Mouse (Mus musculus) forebrain, embryonic 11.5 days (tissue): ENCODE measurements around the gene Mob1a. TPM values are rescaled to one million over a fixed set of nuclear protein-coding genes. Genes with fewer than 3 reads are reported as not detected.

ENCODE experiments used
- ATAC-seq: fragments of 200-750 bp; cut with Nextera tagmentation; replicated peaks from 2 replicates; pipeline ENCODE4 v1.8.0; 2017; ENCODE audit warnings: moderate TSS enrichment; ENCODE audit not compliant: low FRiP score
- DNase-seq: peaks from one replicate; pipeline ENCODE4 v3.0.0-alpha.2; 2017; ENCODE audit warnings: low spot score
- H3K27ac ChIP-seq: fragments of 300-500 bp; sonication (generic); 2 replicates; pipeline ENCODE4 v1.5.1; 2014; ENCODE audit warnings: low read depth, low read length
- H3K27me3 ChIP-seq: fragments of 300-500 bp; sonication (generic); 2 replicates; pipeline ENCODE4 v1.6.1; 2014; ENCODE audit warnings: mild to moderate bottlenecking, low read length, mixed read lengths; ENCODE audit not compliant: control insufficient read depth, insufficient read depth
- H3K36me3 ChIP-seq: fragments of 300-500 bp; sonication (generic); 2 replicates; pipeline ENCODE4 v1.6.1; 2014; ENCODE audit warnings: mild to moderate bottlenecking, low read length, moderate library complexity, mixed read lengths; ENCODE audit not compliant: control insufficient read depth, insufficient read depth
- H3K4me1 ChIP-seq: fragments of 300-500 bp; sonication (generic); replicated peaks from 2 replicates; pipeline ENCODE4 v1.6.1; 2014; ENCODE audit warnings: low read length, mixed read lengths; ENCODE audit not compliant: control insufficient read depth, insufficient read depth
- H3K4me2 ChIP-seq: fragments of 300-500 bp; sonication (generic); 2 replicates; pipeline ENCODE4 v1.6.1; 2014; ENCODE audit warnings: low read depth, mild to moderate bottlenecking, low read length, moderate library complexity, mixed read lengths; ENCODE audit not compliant: severe bottlenecking
- H3K4me3 ChIP-seq: fragments of 300-500 bp; sonication (generic); 2 replicates; pipeline ENCODE4 v1.5.1; 2014; ENCODE audit warnings: low read depth, low read length
- H3K9ac ChIP-seq: fragments of 300-500 bp; sonication (generic); 2 replicates; pipeline ENCODE4 v1.6.1; 2014; ENCODE audit warnings: low read length
- H3K9me3 ChIP-seq: fragments of 300-500 bp; sonication (generic); 2 replicates; pipeline ENCODE4 v1.6.1; 2016; ENCODE audit warnings: low read length, mixed read lengths; ENCODE audit not compliant: control insufficient read depth
- WGBS: fragments of 180-500 bp; shearing (Covaris S2); extraction: QIAGEN DNeasy Blood & Tissue Kit; methylation state at CpG from one replicate; pipeline ENCODE4 v1.1.7; 2014; 5-methylcytosine and 5-hydroxymethylcytosine counted together
- polyA plus RNA-seq: library from polyadenylated mRNA; unstranded; fragments of >200 nt; fragmentation: Nextera tagmentation; extraction: Ambion mirVana; gene quantifications from 2 replicates; pipeline ENCODE4 v1.2.1, GENCODE M21; 2014

Mob1a gene
- polyA plus RNA-seq, 1 experiment from 2014 or later, result 69.7 TPM

DNA sequence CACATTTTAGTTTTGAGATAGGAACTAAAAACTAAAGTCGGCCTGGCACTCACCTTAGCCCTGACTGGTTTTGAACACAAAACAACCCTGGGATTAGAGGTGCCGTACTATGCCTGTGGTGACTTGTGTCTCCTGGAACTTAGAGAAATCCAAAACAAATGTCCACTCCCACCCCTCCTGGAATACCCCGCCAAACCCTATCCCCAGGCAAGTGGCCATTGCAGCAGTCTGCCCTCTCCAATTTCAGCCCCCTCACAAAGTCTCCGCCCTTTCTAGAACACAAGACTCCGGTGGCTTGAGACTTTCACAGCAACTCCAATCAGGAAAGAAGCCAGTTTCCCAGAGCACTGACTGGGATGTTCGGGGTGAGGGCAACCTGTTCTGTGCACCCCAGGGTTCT lies 23.1 kb downstream of the Mob1a start, which contains the start of gene Bola3:
Gene Bola3 (plus strand): TSS at position 275 of the 400 bp plus-strand sequence.
- peak within 1 kb of the TSS; percentile 82 for H3K4me3 ChIP-seq
- DNase-seq, result no peak
- no peaks in the 10 kb centered on the region for H3K36me3 ChIP-seq
- peak within 1 kb of the TSS; percentile 95 for H3K9ac ChIP-seq
- peak; percentile 65; the same call in 1 of the 2 replicates for ATAC-seq
- H3K27me3 ChIP-seq, result no peaks in the 10 kb centered on the region
- peaks cover 8% of the 10 kb centered on the region for H3K4me1 ChIP-seq
- WGBS, result 31% methylated on average over 6 of the region's 6 CpGs
- H3K27ac ChIP-seq, result no peak within 1 kb of the TSS
- H3K4me2 ChIP-seq, result peak within 1 kb of the TSS; percentile 88
- H3K9me3 ChIP-seq, result no peaks in the 10 kb centered on the region

DNA sequence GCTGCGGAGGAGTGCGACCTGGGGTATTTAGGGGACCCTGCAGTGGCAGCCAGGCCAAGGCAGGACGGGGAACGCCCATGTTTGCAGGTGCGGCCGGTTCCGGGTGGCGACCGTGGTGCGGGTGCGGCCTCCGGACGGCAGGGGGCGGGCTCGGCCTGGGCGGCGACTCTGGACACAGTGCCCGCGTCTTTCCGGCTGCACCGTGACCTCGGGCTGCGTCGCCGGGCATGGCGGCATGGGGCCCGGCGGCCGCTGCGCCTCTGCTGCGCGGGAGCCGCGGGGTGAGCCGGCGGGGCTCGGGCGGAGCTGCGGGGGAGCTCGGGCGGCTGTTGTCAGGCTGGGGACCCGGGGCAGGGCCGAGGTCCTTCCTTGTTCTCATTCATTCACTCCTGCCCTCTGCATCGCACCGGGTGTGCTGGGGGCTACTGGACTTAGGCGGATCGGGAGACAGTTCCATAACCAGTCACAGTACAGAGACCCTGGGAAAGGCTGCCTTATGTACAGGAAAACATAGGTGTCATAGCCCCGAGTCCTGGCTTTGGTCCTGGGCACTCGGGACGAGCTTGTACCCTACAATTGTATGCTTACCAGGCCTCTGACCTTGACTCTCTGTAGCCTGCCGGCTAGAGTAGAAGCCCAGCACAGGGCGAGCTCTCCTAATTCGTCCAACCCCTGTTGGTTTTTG lies 23.6 kb downstream of the Mob1a start:
- no peaks in the 10 kb centered on the region for H3K36me3 ChIP-seq
- peak overlapping the region; percentile 95 for H3K9ac ChIP-seq
- H3K27ac ChIP-seq, result no peak overlapping the region
- H3K4me1 ChIP-seq, result peaks cover 8% of the 10 kb centered on the region
- H3K4me2 ChIP-seq, result peak overlapping the region; percentile 88
- no peaks in the 10 kb centered on the region for H3K9me3 ChIP-seq
- DNase-seq (peak; percentile 96), ATAC-seq (peak; percentile 95)
- under 1% methylated on average over 50 of the region's 53 CpGs for WGBS
- peak overlapping the region; percentile 82 for H3K4me3 ChIP-seq
- no peaks in the 10 kb centered on the region for H3K27me3 ChIP-seq

DNA sequence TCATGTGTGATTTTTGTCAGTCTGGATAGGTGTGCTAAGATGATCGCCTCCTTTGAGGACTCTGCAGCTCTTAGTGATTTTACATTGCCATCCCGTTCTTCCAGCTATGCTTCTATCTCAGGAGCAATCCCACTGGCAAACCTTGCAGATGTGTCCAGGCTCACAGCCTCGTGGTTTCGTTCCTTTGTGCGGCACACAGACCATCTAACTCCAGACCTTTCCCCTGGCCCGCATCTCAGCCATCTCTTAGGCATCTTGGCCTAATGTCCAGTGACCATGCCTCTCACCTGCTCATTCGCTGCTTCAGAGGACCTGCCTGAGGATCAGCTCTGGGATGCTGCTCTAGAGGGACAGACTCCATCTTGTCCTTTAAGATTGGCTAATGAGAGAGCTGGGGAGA lies 24.4 kb downstream of the Mob1a start:
- DNase-seq (no peak), ATAC-seq (no peak)
- no peaks in the 10 kb centered on the region for H3K36me3 ChIP-seq
- peak overlapping the region; percentile 82 for H3K4me3 ChIP-seq
- WGBS, result 88% methylated on average over 7 of the region's 7 CpGs
- H3K4me1 ChIP-seq, result peaks cover 8% of the 10 kb centered on the region
- H3K27me3 ChIP-seq, result no peaks in the 10 kb centered on the region
- H3K27ac ChIP-seq, result no peak overlapping the region
- H3K9me3 ChIP-seq, result no peaks in the 10 kb centered on the region
- H3K9ac ChIP-seq, result peak overlapping the region; percentile 95
- peak overlapping the region; percentile 88 for H3K4me2 ChIP-seq

DNA sequence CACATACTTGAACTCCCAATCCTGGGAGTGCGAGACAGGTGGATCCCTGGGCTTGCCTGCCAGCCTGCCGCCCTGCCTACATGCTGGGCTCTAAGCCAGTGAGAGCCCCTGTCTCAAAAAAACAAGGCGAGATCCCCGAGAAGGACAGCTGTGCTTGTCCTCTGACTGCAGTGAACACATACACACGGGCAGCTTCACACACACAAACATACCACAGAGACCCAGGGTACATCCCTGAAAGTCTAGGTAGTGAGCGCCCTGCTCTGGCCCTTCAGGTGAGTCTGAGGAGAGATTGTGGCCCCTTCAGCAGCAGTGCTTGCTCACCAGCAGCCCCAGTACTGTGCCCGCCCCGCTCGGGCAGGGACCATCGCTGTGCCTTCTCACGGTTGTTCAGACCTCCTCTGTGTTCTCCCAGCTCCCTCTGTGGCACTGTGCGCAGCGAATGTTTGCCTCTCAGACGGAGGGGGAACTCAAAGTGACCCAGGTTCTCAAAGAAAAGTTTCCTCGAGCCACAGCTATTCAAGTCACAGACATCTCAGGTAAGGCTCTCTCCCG lies 25.1 kb downstream of the Mob1a start:
- no peak for ATAC-seq
- no peak overlapping the region for H3K27ac ChIP-seq
- H3K27me3 ChIP-seq, result no peaks in the 10 kb centered on the region
- H3K9me3 ChIP-seq, result no peaks in the 10 kb centered on the region
- WGBS, result 89% methylated on average over 16 of the region's 16 CpGs
- H3K4me2 ChIP-seq, result no peak overlapping the region
- H3K4me1 ChIP-seq, result peaks cover 8% of the 10 kb centered on the region
- DNase-seq, result no peak
- H3K9ac ChIP-seq, result no peak overlapping the region
- H3K36me3 ChIP-seq, result no peaks in the 10 kb centered on the region
- no peak overlapping the region for H3K4me3 ChIP-seq

DNA sequence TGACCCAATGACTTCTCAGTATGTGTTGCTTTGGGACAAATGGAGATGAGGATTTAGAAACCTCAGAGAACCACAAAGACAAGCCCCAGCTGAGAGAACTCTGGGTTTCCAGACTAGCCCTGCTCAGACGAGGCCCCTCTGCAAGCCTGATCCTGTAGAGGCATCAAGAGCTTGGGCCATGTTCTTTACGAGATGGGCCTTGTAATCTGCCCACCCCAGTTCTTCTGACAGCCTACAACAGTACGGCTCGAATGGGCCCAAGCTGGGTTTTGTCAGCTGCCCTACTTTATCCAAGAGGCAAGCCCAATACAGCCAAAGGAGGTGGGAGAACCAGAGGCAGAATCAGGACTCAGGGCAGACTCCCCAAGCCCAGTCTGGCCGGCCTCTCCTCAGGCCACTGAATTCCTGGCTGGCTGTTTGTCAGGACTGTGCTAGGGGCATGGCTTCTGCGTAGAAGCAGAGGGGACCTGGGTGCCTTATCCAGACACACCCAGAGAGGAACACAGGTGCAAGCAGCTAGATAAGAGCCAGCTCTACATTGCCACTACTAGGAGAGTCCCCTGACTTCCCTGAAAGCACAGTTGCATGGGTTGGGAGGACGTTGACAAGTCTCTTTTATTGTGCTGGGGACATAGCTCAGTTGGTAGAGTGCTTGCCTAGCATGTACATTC lies 25.8 kb downstream of the Mob1a start:
- Histone ChIP-seq H3K4me2 (no peak overlapping the region), H3K9me3 (no peaks in the 10 kb centered on the region), H3K4me3 (no peak overlapping the region), H3K9ac (no peak overlapping the region), H3K27ac (no peak overlapping the region), H3K27me3 (no peaks in the 10 kb centered on the region), H3K4me1 (peaks cover 8% of the 10 kb centered on the region), H3K36me3 (no peaks in the 10 kb centered on the region)
- no peak for ATAC-seq
- WGBS, result 79% methylated on average over 7 of the region's 7 CpGs
- DNase-seq, result no peak

DNA sequence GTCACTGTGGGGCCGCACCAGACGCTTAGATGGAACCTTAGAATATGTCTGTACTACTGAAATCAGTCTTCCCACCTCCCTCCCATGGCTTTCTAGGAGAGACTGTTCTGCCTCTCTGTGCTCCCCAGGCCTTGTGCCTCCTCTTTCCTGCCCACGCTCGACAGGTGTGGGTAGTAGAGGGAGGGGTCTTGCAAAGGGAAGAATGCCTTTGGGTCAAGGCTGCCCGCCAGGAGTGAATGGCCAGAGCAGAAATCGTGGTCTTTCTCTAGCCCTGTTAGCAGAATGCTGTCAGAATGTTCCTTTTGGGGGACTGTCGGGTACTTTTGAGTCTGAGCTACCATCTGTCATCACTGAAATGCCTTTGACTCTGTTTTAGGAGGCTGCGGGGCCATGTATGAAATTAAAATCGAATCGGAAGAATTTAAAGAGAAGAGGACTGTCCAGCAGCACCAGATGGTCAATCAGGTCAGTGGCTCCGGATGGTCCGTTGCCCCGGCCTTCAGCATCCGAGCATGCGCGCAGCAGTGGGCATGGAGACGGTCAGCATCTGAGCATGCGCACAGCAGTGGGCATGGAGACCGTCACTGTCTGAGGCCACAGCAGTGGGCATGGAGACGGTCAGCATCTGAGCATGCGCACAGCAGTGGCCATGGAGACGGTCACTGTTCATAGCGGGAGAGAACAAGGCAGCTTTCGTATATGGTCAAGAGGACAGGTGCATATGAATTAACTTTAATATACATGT lies 27.0 kb downstream of the Mob1a start:
- Histone ChIP-seq H3K4me3 (no peak overlapping the region), H3K9ac (no peak overlapping the region), H3K4me1 (peaks cover 8% of the 10 kb centered on the region), H3K27me3 (no peaks in the 10 kb centered on the region), H3K4me2 (no peak overlapping the region), H3K27ac (no peak overlapping the region), H3K9me3 (no peaks in the 10 kb centered on the region), H3K36me3 (no peaks in the 10 kb centered on the region)
- WGBS, result 93% methylated on average over 24 of the region's 24 CpGs
- DNase-seq (no peak), ATAC-seq (no peak)

DNA sequence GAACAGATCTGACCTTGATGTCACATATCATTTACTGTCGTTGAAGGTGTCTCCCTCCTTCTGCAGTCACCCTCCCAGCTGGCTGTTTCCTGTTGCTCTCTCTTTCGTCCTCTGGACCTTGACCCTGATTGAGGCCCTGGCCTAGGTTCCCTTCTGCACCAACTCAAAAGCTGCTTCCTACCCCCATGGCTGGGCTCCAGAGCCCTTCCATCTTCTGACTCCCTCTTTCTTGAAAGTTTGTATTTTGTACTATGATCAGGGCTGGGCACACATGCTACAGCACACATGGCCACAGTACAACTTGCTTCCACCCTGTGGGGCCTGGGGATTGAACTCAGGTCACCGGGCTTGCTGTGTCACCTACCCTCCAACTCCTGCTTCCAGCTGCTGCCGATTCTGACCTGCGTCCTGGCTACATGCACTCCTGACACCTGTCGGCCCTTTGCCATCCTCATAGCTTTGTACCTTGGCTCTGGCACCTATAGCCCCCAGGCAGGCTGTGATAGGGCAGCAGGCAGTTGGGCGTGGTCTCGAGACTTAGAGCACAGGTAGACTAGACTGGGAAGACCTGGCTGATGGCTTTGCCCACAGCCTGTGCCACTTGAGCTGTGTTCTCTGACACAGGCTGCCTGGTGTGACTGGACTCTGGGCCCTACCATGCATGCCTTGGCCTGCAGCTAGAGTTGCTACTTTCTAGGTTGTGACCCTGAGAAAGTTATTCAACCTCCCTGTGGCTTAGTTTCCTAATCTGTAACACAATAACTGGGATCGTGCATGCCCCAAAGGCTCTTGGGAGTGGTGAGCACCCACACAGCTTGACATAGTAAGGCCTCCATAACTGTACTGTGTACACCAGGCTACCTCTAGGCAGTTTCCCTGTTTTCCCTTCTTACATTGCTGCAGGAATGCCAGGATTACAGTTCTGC lies 29.3 kb downstream of the Mob1a start:
- Histone ChIP-seq H3K27me3 (no peaks in the 10 kb centered on the region), H3K4me3 (no peak overlapping the region), H3K27ac (no peak overlapping the region), H3K4me1 (peaks cover 6% of the 10 kb centered on the region; the same call in 1 of the 2 replicates), H3K36me3 (no peaks in the 10 kb centered on the region), H3K9ac (no peak overlapping the region), H3K4me2 (no peak overlapping the region), H3K9me3 (no peaks in the 10 kb centered on the region)
- no peak for ATAC-seq
- WGBS, result 85% methylated on average over 9 of the region's 9 CpGs
- DNase-seq, result no peak
